Mouse (Mus musculus): Measurements from ENCODE around the gene Ccdc96. TPM values are rescaled to one million over a fixed set of nuclear protein-coding genes. Genes with fewer than 3 reads are reported as not detected.

The Ccdc96 gene
- 0.10 TPM for polyA plus RNA-seq (2017; shearing (Covaris generic))

GRCm38 (mm10) chr5:36484171-36484990, at the start of gene Ccdc96, which contains the start of gene Tada2b:
Ccdc96 (plus strand) TSS chr5:36484588.
Tada2b (minus strand) TSS chr5:36484285.

GRCm38 (mm10) chr5:36464709-36465661, 19.4 kb upstream of the Ccdc96 start, which contains the start of gene Grpel1:
Grpel1 (plus strand) TSS chr5:36464998.

Other genes with a start within 250 kb of the Ccdc96 start
- not detected for gene Sorcs2, start 86.4 kb upstream of the Ccdc96 start, polyA plus RNA-seq (2017; shearing (Covaris generic))
- gene Grpel1, start 19.6 kb upstream of the Ccdc96 start, polyA plus RNA-seq (2017; shearing (Covaris generic)), result 26.8 TPM
- 20.6 TPM for gene Tada2b, start 303 bp upstream of the Ccdc96 start, polyA plus RNA-seq (2017; shearing (Covaris generic))
- gene Tbc1d14, start 108.7 kb downstream of the Ccdc96 start, polyA plus RNA-seq (2017; shearing (Covaris generic)), result 51.3 TPM
- 36.2 TPM for gene D5Ertd579e, start 211.4 kb downstream of the Ccdc96 start, polyA plus RNA-seq (2017; shearing (Covaris generic))